Mouse (Mus musculus): ENCODE data around the gene Hoxc8. TPM values are rescaled to one million over a fixed set of nuclear protein-coding genes. Genes with fewer than 3 reads are reported as not detected.
A peak's percentile ranks its signal among the peaks of the same experiment; 100 is the strongest.

Gene Hoxc8
- polyA plus RNA-seq, 1 experiment from 2014 or later, result 4.5 TPM

GRCm38 (mm10) chr15:102970740-102971139 is 19.7 kb upstream of the Hoxc8 start:
- no peak overlapping the region for H3K4me3 ChIP-seq (ENCODE audit: low read length)
- no peak overlapping the region for H3K4me2 ChIP-seq (ENCODE audit: low read depth, low read length)
- no peaks in the 10 kb centered on the region for H3K9me3 ChIP-seq (ENCODE audit: control insufficient read depth, low read length)
- H3K27ac ChIP-seq (ENCODE audit: low read length), result no peak overlapping the region
- peaks cover 91% of the 10 kb centered on the region for H3K27me3 ChIP-seq (replicated peaks; ENCODE audit: control insufficient read depth, insufficient read depth, low read length)
- ATAC-seq, result no peak
- H3K36me3 ChIP-seq (ENCODE audit: control insufficient read depth, insufficient read depth, low read length), result no peaks in the 10 kb centered on the region
- 0 out of 2 replicates have a peak, but pooled peaks cover 4% of the 10 kb centered on the region for H3K4me1 ChIP-seq (ENCODE audit: control insufficient read depth, insufficient read depth, low read length)
- no peak overlapping the region for H3K9ac ChIP-seq (ENCODE audit: low read depth, low read length)
- 1% methylated on average over 12 of the region's 12 CpGs for WGBS

DNA sequence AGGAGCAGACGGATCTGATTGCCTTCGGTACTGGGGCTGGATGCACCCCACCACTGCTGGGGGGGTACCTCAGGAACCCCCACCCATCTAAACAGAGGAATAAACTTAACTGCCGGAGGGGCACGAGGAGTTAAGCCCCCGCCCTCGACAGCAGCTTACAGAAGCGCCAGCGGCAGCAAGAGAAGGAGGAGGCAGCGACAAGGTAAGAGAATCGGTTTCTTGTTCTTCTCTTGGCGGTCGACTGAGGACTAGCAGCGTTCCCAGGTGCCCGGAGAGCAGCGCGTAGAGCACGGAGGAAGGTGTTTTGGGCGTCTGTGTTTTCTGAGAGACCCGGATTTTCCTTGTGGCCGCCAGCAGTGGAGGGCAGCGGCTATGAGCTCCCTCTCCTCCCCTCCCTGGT is 18.2 kb upstream of the Hoxc8 start:
- Histone ChIP-seq H3K27ac (ENCODE audit: low read length) (no peak overlapping the region), H3K9me3 (ENCODE audit: control insufficient read depth, low read length) (no peaks in the 10 kb centered on the region), H3K9ac (ENCODE audit: low read depth, low read length) (no peak overlapping the region), H3K4me3 (ENCODE audit: low read length) (no peak overlapping the region), H3K4me2 (ENCODE audit: low read depth, low read length) (peak overlapping the region; percentile 23; the same call in 1 of the 2 replicates), H3K36me3 (ENCODE audit: control insufficient read depth, insufficient read depth, low read length) (no peaks in the 10 kb centered on the region), H3K27me3 (replicated peaks; ENCODE audit: control insufficient read depth, insufficient read depth, low read length) (peaks cover 89% of the 10 kb centered on the region), H3K4me1 (ENCODE audit: control insufficient read depth, insufficient read depth, low read length) (peaks cover 3% of the 10 kb centered on the region; the same call in 1 of the 2 replicates)
- 2% methylated on average over 21 of the region's 21 CpGs for WGBS
- ATAC-seq, result no peak

GRCm38 (mm10) chr15:102972753-102973152 is 17.7 kb upstream of the Hoxc8 start:
- no peaks in the 10 kb centered on the region for H3K9me3 ChIP-seq (ENCODE audit: control insufficient read depth, low read length)
- H3K4me2 ChIP-seq (ENCODE audit: low read depth, low read length), result peak overlapping the region; percentile 23; the same call in 1 of the 2 replicates
- H3K4me3 ChIP-seq (ENCODE audit: low read length), result no peak overlapping the region
- peaks cover 89% of the 10 kb centered on the region for H3K27me3 ChIP-seq (replicated peaks; ENCODE audit: control insufficient read depth, insufficient read depth, low read length)
- H3K4me1 ChIP-seq (ENCODE audit: control insufficient read depth, insufficient read depth, low read length), result peaks cover 5% of the 10 kb centered on the region; the same call in 1 of the 2 replicates
- no peak overlapping the region for H3K27ac ChIP-seq (ENCODE audit: low read length)
- H3K9ac ChIP-seq (ENCODE audit: low read depth, low read length), result no peak overlapping the region
- no peak for ATAC-seq
- WGBS, result 3% methylated on average over 6 of the region's 6 CpGs
- H3K36me3 ChIP-seq (ENCODE audit: control insufficient read depth, insufficient read depth, low read length), result no peaks in the 10 kb centered on the region

DNA sequence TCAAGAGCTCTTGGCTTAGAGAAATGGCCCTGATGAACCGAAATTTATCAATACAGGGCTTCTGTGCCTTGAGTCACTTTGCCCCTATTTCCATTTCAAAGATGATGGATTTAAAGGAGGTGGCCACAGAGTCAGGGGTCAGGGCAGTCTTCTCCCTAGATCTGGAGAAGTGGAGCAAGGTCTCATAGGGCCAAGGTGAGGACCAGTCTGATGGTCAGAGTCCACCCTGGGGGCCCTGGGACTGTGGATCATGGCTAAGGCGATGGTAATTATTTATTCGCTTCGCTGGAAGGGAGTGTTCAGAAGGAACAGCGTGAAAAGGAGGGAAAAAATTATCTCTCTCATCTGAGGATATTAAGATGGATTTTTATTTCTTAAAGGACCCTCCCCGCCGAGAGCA is 15.4 kb upstream of the Hoxc8 start:
- Histone ChIP-seq H3K27ac (ENCODE audit: low read length) (no peak overlapping the region), H3K27me3 (replicated peaks; ENCODE audit: control insufficient read depth, insufficient read depth, low read length) (peaks cover 90% of the 10 kb centered on the region), H3K4me2 (ENCODE audit: low read depth, low read length) (no peak overlapping the region), H3K4me1 (ENCODE audit: control insufficient read depth, insufficient read depth, low read length) (peaks cover 5% of the 10 kb centered on the region; the same call in 1 of the 2 replicates), H3K4me3 (ENCODE audit: low read length) (no peak overlapping the region), H3K9ac (ENCODE audit: low read depth, low read length) (no peak overlapping the region), H3K36me3 (ENCODE audit: control insufficient read depth, insufficient read depth, low read length) (no peaks in the 10 kb centered on the region), H3K9me3 (ENCODE audit: control insufficient read depth, low read length) (no peaks in the 10 kb centered on the region)
- 7% methylated on average over 7 of the region's 7 CpGs for WGBS
- ATAC-seq, result no peak

GRCm38 (mm10) chr15:102975688-102976111 is 14.7 kb upstream of the Hoxc8 start:
- peaks cover 90% of the 10 kb centered on the region for H3K27me3 ChIP-seq (replicated peaks; ENCODE audit: control insufficient read depth, insufficient read depth, low read length)
- no peak overlapping the region for H3K4me3 ChIP-seq (ENCODE audit: low read length)
- no peak overlapping the region for H3K4me2 ChIP-seq (ENCODE audit: low read depth, low read length)
- H3K9me3 ChIP-seq (ENCODE audit: control insufficient read depth, low read length), result no peaks in the 10 kb centered on the region
- no peak overlapping the region for H3K9ac ChIP-seq (ENCODE audit: low read depth, low read length)
- H3K36me3 ChIP-seq (ENCODE audit: control insufficient read depth, insufficient read depth, low read length), result no peaks in the 10 kb centered on the region
- no peak for ATAC-seq
- 3% methylated on average over 21 of the region's 21 CpGs for WGBS
- H3K27ac ChIP-seq (ENCODE audit: low read length), result no peak overlapping the region
- H3K4me1 ChIP-seq (ENCODE audit: control insufficient read depth, insufficient read depth, low read length), result peaks cover 5% of the 10 kb centered on the region; the same call in 1 of the 2 replicates

DNA sequence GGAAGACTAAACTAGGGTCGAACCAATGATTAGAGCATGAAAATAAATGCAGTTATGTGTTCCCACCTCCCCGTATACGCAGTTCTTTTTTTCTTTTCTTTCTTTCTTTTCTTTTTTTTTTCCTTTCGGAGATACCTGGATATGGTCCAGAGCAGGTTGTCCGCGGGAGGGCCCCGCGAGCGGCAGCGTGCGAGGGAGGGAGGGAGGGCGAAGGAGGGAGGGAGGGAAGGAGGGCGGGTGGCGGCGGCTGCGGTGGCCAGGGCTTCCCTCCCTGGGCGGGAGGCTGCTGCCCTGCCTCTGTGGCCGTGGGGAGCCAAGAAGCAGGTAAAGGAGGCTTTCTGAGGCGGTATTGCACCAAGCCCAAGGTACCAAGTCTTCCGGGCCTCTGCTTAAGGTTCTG is 14.2 kb upstream of the Hoxc8 start, which contains the start of gene Hoxc9:
Hoxc9 (plus strand) TSS at position 269 of the 400 bp plus-strand sequence.
- Histone ChIP-seq H3K9me3 (ENCODE audit: control insufficient read depth, low read length) (no peaks in the 10 kb centered on the region), H3K4me1 (ENCODE audit: control insufficient read depth, insufficient read depth, low read length) (peaks cover 5% of the 10 kb centered on the region; the same call in 1 of the 2 replicates), H3K9ac (ENCODE audit: low read depth, low read length) (peak within 1 kb of the TSS; percentile 12; the same call in 1 of the 2 replicates), H3K4me2 (ENCODE audit: low read depth, low read length) (peak within 1 kb of the TSS; percentile 42), H3K27me3 (replicated peaks; ENCODE audit: control insufficient read depth, insufficient read depth, low read length) (peaks cover 92% of the 10 kb centered on the region), H3K4me3 (ENCODE audit: low read length) (peak within 1 kb of the TSS; percentile 18), H3K27ac (ENCODE audit: low read length) (no peak within 1 kb of the TSS), H3K36me3 (ENCODE audit: control insufficient read depth, insufficient read depth, low read length) (no peaks in the 10 kb centered on the region)
- WGBS, result 2% methylated on average over 20 of the region's 20 CpGs
- no peak for ATAC-seq

- ATAC-seq, result no peak
- 4% methylated on average over 37 of the region's 37 CpGs for WGBS
- peaks cover 7% of the 10 kb centered on the region; the same call in 1 of the 2 replicates for H3K4me1 ChIP-seq (ENCODE audit: control insufficient read depth, insufficient read depth, low read length)
- H3K4me2 ChIP-seq (ENCODE audit: low read depth, low read length), result peak overlapping the region; percentile 42
- H3K27me3 ChIP-seq (replicated peaks; ENCODE audit: control insufficient read depth, insufficient read depth, low read length), result peaks cover 92% of the 10 kb centered on the region
- peak overlapping the region; percentile 12; the same call in 1 of the 2 replicates for H3K9ac ChIP-seq (ENCODE audit: low read depth, low read length)
- H3K4me3 ChIP-seq (ENCODE audit: low read length), result peak overlapping the region; percentile 18
- no peak overlapping the region for H3K27ac ChIP-seq (ENCODE audit: low read length)
- no peaks in the 10 kb centered on the region for H3K9me3 ChIP-seq (ENCODE audit: control insufficient read depth, low read length)
- H3K36me3 ChIP-seq (ENCODE audit: control insufficient read depth, insufficient read depth, low read length), result no peaks in the 10 kb centered on the region
These were observed 13.6 kb upstream of the Hoxc8 start for GRCm38 (mm10) chr15:102976631-102977422.

GRCm38 (mm10) chr15:102977423-102977974 is 12.9 kb upstream of the Hoxc8 start:
- WGBS, result 12% methylated on average over 16 of the region's 16 CpGs
- no peaks in the 10 kb centered on the region for H3K36me3 ChIP-seq (ENCODE audit: control insufficient read depth, insufficient read depth, low read length)
- peak overlapping the region; percentile 12; the same call in 1 of the 2 replicates for H3K9ac ChIP-seq (ENCODE audit: low read depth, low read length)
- peak overlapping the region; percentile 18 for H3K4me3 ChIP-seq (ENCODE audit: low read length)
- no peak overlapping the region for H3K27ac ChIP-seq (ENCODE audit: low read length)
- peaks cover 92% of the 10 kb centered on the region for H3K27me3 ChIP-seq (replicated peaks; ENCODE audit: control insufficient read depth, insufficient read depth, low read length)
- no peak for ATAC-seq
- H3K4me2 ChIP-seq (ENCODE audit: low read depth, low read length), result peak overlapping the region; percentile 42
- peaks cover 9% of the 10 kb centered on the region; the same call in 1 of the 2 replicates for H3K4me1 ChIP-seq (ENCODE audit: control insufficient read depth, insufficient read depth, low read length)
- H3K9me3 ChIP-seq (ENCODE audit: control insufficient read depth, low read length), result no peaks in the 10 kb centered on the region
